Mouse (Mus musculus) kidney, embryonic 14.5 days (tissue): ENCODE results near the gene Gm42674. TPM values are rescaled to one million over a fixed set of nuclear protein-coding genes. Genes with fewer than 3 reads are reported as not detected.

Experiments used
- ATAC-seq: fragments of 200-750 bp; cut with Nextera tagmentation; 2 replicates; pipeline ENCODE4 v1.8.0; 2017; ENCODE audit warnings: moderate number of reproducible peaks, mild to moderate bottlenecking, moderate TSS enrichment, moderate library complexity; ENCODE audit not compliant: low FRiP score, low TSS enrichment
- H3K27ac ChIP-seq: fragments of 300-500 bp; sonication (generic); 2 replicates; pipeline ENCODE4 v1.5.1; 2014; ENCODE audit warnings: low read depth, mild to moderate bottlenecking, low read length, moderate library complexity, mixed read lengths
- H3K27me3 ChIP-seq: fragments of 300-500 bp; sonication (generic); 2 replicates; pipeline ENCODE4 v1.6.1; 2014; ENCODE audit warnings: mild to moderate bottlenecking, low read length; ENCODE audit not compliant: control insufficient read depth, insufficient read depth
- H3K36me3 ChIP-seq: fragments of 300-500 bp; sonication (generic); 2 replicates; pipeline ENCODE4 v1.6.1; 2014; ENCODE audit warnings: low read length, mixed read lengths; ENCODE audit not compliant: control insufficient read depth, insufficient read depth
- H3K4me1 ChIP-seq: fragments of 300-500 bp; sonication (generic); 2 replicates; pipeline ENCODE4 v1.6.1; 2014; ENCODE audit warnings: low read length, mixed read lengths; ENCODE audit not compliant: control insufficient read depth, insufficient read depth
- H3K4me2 ChIP-seq: fragments of 300-500 bp; sonication (generic); replicated peaks from 2 replicates; pipeline ENCODE4 v1.6.1; 2014; ENCODE audit warnings: low read depth, mild to moderate bottlenecking, low read length
- H3K4me3 ChIP-seq: fragments of 300-500 bp; sonication (generic); 2 replicates; pipeline ENCODE4 v1.5.1; 2014; ENCODE audit warnings: mild to moderate bottlenecking, low read length
- H3K9ac ChIP-seq: fragments of 300-500 bp; sonication (generic); 2 replicates; pipeline ENCODE4 v1.6.1; 2014; ENCODE audit warnings: low read depth, mild to moderate bottlenecking, low read length, moderate library complexity
- H3K9me3 ChIP-seq: fragments of 300-500 bp; sonication (generic); 2 replicates; pipeline ENCODE4 v1.6.1; 2016; ENCODE audit warnings: low read length; ENCODE audit not compliant: control insufficient read depth
- WGBS: fragments of 180-500 bp; shearing (Covaris S2); extraction: QIAGEN DNeasy Blood & Tissue Kit; methylation state at CpG from one replicate; pipeline ENCODE4 v1.1.7; 2014; 5-methylcytosine and 5-hydroxymethylcytosine counted together
- polyA plus RNA-seq: library from polyadenylated mRNA; unstranded; fragments of >200 nt; fragmentation: Nextera tagmentation; extraction: Ambion mirVana; gene quantifications from 2 replicates; pipeline ENCODE4 v1.2.1, GENCODE M21; 2014

Gene Gm42674
- polyA plus RNA-seq, 1 experiment from 2014 or later = not detected

DNA sequence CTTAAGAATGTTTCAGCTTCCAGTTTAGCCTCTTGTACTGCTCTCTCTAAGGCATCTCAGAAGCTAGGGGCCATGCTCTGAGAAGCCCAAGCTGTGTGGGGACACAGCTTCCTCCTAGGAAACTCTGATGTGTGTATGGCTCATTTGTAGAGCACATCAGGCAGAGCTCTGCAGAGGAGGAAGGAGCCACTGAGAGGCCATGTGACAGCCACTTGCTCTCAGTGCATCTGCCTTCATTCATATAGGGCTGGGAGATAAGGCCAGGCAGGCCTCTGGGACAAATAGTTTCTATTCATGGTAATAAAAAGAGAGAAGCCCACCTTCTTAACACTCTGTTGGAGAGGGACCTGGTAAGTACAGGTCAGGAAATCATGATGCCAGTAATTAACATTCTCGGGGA lies 7.2 kb upstream of the Gm42674 start:
- Histone ChIP-seq H3K4me3 (no peak overlapping the region), H3K27me3 (no peaks in the 10 kb centered on the region), H3K27ac (no peak overlapping the region), H3K9ac (no peak overlapping the region), H3K4me1 (no peaks in the 10 kb centered on the region), H3K4me2 (no peak overlapping the region), H3K9me3 (no peaks in the 10 kb centered on the region), H3K36me3 (no peaks in the 10 kb centered on the region)
- ATAC-seq = no peak
- WGBS = 53% methylated on average over 1 of the region's 1 CpGs

DNA sequence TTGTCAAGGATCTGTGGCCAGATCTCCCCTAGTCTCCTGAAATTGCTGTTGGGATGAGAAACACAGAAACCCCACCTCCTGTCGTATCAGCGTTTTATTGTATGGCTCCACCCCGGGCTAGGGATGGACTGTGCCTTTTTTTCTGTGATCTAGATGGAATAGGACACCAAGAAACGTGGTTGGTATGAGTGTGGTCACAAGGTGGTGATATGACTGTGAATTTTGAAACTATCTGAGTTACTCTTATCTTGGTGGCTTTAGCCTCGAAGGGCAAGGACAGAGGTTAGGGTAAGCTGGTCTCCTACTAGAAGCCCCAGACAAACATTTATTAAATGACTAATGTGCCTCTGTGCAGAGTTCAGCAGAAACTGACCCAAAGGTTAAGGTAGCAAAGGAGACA lies 6.1 kb upstream of the Gm42674 start:
- Histone ChIP-seq H3K4me2 (no peak overlapping the region), H3K4me1 (no peaks in the 10 kb centered on the region), H3K9ac (no peak overlapping the region), H3K27ac (no peak overlapping the region), H3K4me3 (no peak overlapping the region), H3K36me3 (no peaks in the 10 kb centered on the region), H3K27me3 (no peaks in the 10 kb centered on the region), H3K9me3 (no peaks in the 10 kb centered on the region)
- WGBS = 69% methylated on average over 5 of the region's 5 CpGs
- no peak for ATAC-seq

DNA sequence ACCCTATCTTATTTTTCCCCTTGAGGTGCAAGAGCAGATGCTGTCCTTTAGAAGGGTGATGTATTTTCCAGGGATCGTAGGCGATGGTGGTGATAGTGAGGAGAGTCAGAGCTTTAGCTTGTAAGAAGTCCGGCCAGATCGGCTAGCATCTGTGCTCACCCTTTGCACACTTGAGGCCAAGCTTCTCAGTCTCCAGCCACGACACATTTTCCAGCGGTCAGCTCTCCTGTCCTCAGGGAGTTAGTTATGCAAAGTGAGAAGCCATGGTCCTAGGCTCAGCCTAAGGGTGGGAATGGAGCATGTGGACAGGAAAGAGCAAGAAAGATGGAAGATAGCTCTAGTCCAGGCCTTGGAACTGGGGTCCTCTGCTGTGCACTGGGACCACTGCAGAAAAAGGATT lies 4.9 kb upstream of the Gm42674 start:
- no peak for ATAC-seq
- no peak overlapping the region for H3K9ac ChIP-seq
- H3K9me3 ChIP-seq = no peaks in the 10 kb centered on the region
- H3K36me3 ChIP-seq = no peaks in the 10 kb centered on the region
- no peak overlapping the region for H3K4me3 ChIP-seq
- no peak overlapping the region for H3K27ac ChIP-seq
- H3K4me1 ChIP-seq = no peaks in the 10 kb centered on the region
- 81% methylated on average over 6 of the region's 6 CpGs for WGBS
- H3K27me3 ChIP-seq = no peaks in the 10 kb centered on the region
- no peak overlapping the region for H3K4me2 ChIP-seq

DNA sequence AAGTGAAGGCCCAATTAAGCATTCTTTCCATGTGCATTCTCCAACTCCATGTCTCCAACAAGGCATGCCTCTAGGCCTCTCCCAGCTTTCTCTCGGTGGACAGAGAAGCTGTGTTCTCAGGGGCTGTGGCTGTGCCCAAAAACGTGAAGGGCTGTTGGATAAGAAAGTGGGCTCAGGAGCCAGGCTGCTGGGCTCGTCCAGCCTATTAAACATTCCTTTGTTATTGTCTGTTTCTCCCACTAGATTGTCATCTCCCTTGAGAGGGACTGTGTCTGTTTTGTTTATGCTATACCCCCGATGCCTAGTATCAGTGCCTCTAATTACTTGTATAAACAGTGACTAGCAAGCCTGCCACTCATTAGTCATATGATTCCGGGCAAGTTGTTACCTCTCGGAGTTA lies 4.0 kb upstream of the Gm42674 start:
- WGBS = 46% methylated on average over 6 of the region's 6 CpGs

DNA sequence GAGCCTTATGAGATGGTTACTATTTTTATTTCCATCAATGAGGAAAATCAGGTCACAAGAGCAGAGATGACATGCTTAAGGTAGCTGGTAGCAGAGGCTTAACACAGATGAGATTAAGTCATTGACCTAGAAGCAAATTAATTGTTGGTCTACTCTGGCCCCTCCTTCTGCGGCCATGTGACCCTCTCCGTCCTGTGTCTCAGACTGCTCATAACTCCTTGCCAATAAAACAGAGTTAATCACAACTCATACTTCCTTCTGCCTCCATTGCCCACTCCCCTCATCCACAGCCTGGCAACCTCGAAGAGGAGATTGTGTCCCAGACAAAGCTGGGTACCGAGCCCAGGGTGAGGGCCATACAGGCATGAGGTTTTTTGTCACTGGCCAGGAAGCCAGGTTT lies 3.5 kb upstream of the Gm42674 start:
- H3K4me1 ChIP-seq = no peaks in the 10 kb centered on the region
- no peak overlapping the region for H3K4me3 ChIP-seq
- no peaks in the 10 kb centered on the region for H3K27me3 ChIP-seq
- WGBS = 77% methylated on average over 4 of the region's 4 CpGs
- no peak overlapping the region for H3K27ac ChIP-seq
- H3K36me3 ChIP-seq = no peaks in the 10 kb centered on the region
- no peak overlapping the region for H3K4me2 ChIP-seq
- no peak overlapping the region for H3K9ac ChIP-seq
- no peak for ATAC-seq
- no peaks in the 10 kb centered on the region for H3K9me3 ChIP-seq

More for the DNA sequence above, 4.0 kb upstream of the Gm42674 start:
- Histone ChIP-seq H3K27ac (no peak overlapping the region), H3K4me3 (no peak overlapping the region), H3K4me2 (no peak overlapping the region), H3K9me3 (no peaks in the 10 kb centered on the region), H3K4me1 (no peaks in the 10 kb centered on the region), H3K27me3 (no peaks in the 10 kb centered on the region), H3K36me3 (no peaks in the 10 kb centered on the region), H3K9ac (no peak overlapping the region)
- ATAC-seq = no peak

DNA sequence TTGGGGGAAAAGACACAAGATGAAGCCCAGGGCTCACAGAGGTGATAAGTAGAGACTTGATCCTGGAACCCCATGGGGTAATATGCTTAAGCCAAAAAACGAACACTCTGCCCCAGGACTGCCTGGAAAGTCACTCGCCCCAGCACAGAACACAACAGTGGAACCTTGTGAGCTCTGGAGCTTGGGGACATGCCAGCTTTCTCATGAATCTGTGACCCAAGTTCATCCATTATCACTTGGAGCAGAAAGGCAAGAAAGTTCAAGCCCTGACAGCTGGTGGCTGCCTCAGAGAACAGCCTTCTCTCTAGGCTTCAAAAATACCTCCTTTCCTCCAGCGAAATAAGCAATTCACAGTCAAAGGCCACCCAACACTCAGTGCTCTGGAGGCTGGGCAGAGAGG lies 2.3 kb upstream of the Gm42674 start:
- Histone ChIP-seq H3K9me3 (no peaks in the 10 kb centered on the region), H3K4me1 (peaks cover 6% of the 10 kb centered on the region; the same call in 1 of the 2 replicates), H3K4me2 (no peak overlapping the region), H3K36me3 (no peaks in the 10 kb centered on the region), H3K27me3 (no peaks in the 10 kb centered on the region), H3K4me3 (no peak overlapping the region), H3K9ac (no peak overlapping the region), H3K27ac (no peak overlapping the region)
- WGBS = 78% methylated on average over 3 of the region's 3 CpGs
- ATAC-seq = no peak

DNA sequence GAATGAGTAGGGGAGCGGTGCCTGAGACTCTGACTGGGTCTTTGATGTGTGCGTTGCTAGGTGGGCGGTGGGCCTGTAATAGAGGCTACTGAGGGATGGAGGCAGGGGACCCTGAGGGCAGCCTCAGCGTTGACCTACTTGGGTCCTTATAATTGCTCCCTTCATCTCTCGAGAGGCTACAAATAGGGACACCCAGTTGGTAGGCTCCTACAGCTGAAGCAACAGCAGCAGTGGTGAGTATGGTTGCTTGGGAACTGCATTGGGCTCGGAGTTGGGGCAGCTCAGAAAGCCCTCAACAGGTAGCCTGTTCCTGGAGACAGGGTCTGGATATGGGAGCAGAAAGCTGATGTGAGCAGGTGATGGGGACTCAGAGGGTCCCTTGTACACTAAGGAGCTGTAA lies 1.7 kb upstream of the Gm42674 start:
- no peaks in the 10 kb centered on the region for H3K9me3 ChIP-seq
- no peaks in the 10 kb centered on the region for H3K27me3 ChIP-seq
- H3K4me1 ChIP-seq = peaks cover 13% of the 10 kb centered on the region; the same call in 1 of the 2 replicates
- no peak overlapping the region for H3K4me2 ChIP-seq
- no peak overlapping the region for H3K9ac ChIP-seq
- no peak overlapping the region for H3K27ac ChIP-seq
- no peak for ATAC-seq
- no peaks in the 10 kb centered on the region for H3K36me3 ChIP-seq
- no peak overlapping the region for H3K4me3 ChIP-seq
- 71% methylated on average over 6 of the region's 6 CpGs for WGBS

DNA sequence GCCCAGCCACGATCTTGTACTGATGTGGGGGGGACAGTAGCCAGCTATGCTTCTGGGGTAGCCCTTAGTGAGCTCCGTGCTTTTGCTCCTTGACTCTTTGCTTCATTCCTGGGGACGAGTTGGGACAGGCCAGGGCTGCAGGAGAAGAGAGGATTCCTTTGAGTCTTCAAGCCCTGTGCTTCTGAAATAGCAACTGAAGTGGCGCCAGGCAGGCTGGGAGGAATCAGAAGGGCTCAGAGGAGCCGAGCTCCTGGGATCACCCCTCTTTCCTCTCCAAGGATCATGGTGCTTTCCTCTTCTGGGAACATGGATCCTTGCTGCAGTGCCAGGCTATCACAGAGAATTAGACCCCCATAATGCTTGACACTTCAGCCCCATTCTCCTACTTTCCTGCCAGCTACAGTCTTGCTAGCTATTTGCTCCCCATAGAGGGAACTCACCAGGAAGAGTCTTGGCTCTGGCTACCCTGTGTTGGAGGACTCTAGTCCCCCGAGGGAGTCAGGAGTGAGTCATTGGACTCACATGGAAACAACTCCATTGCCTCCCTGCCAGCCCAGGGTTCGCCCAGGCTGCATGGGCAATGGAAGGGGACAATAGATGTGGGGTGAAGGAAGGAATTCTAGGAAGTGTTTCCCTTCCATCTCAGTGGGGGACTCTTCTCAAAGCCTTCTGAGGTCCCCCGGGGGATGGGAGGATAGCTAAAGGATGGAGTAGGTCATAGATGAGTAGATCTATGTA lies 1.1 kb upstream of the Gm42674 start:
- WGBS = 85% methylated on average over 8 of the region's 8 CpGs

DNA sequence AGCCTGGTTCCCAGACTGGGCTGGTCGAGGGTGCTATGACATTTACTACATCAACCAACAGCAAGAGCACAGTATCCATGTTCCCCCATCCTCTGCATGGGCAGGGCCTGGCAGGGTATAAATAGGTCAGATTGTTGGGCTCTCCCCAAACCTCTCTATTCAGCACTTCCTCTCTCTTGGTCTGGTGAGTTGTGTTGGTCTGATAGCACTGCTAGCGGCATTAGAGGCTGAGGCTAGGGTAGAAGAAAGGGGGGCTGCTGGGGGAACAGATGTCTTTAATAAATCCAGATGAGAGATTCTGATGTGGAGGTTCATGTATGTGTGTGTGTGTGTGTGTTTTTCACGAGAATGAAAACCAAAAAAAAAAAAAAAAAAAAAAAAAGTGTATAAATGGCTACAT lies 1.9 kb downstream of the Gm42674 start, which contains the start of gene S100a4:
S100a4 (plus strand) TSS at position 149 of the 400 bp plus-strand sequence.
- Histone ChIP-seq H3K4me2 (no peak within 1 kb of the TSS), H3K4me3 (no peak within 1 kb of the TSS), H3K9me3 (no peaks in the 10 kb centered on the region), H3K9ac (no peak within 1 kb of the TSS), H3K36me3 (no peaks in the 10 kb centered on the region), H3K27ac (peak within 1 kb of the TSS; percentile 55), H3K27me3 (no peaks in the 10 kb centered on the region), H3K4me1 (peaks cover 18% of the 10 kb centered on the region; the same call in 1 of the 2 replicates)
- ATAC-seq = no peak
- 61% methylated on average over 3 of the region's 3 CpGs for WGBS

More for the DNA sequence above, 1.1 kb upstream of the Gm42674 start:
- no peak overlapping the region for H3K9ac ChIP-seq
- H3K4me3 ChIP-seq = no peak overlapping the region
- no peak overlapping the region for H3K4me2 ChIP-seq
- no peaks in the 10 kb centered on the region for H3K27me3 ChIP-seq
- H3K9me3 ChIP-seq = no peaks in the 10 kb centered on the region
- H3K4me1 ChIP-seq = peaks cover 16% of the 10 kb centered on the region; the same call in 1 of the 2 replicates
- H3K27ac ChIP-seq = no peak overlapping the region
- H3K36me3 ChIP-seq = no peaks in the 10 kb centered on the region
- ATAC-seq = no peak
